Mouse (Mus musculus) liver, postnatal 0 days (tissue): ENCODE results near the gene Mycbp.

ENCODE experiments used
- CTCF ChIP-seq: sonication (generic); IDR thresholded peaks from 2 replicates; pipeline ENCODE4 v1.5.1; 2016; ENCODE audit warnings: antibody characterized with exemption, low read depth
- EP300 ChIP-seq: IDR thresholded peaks from 2 replicates; pipeline ENCODE4 v1.6.1; 2016; ENCODE audit warnings: antibody characterized with exemption, low read depth, mild to moderate bottlenecking

DNA sequence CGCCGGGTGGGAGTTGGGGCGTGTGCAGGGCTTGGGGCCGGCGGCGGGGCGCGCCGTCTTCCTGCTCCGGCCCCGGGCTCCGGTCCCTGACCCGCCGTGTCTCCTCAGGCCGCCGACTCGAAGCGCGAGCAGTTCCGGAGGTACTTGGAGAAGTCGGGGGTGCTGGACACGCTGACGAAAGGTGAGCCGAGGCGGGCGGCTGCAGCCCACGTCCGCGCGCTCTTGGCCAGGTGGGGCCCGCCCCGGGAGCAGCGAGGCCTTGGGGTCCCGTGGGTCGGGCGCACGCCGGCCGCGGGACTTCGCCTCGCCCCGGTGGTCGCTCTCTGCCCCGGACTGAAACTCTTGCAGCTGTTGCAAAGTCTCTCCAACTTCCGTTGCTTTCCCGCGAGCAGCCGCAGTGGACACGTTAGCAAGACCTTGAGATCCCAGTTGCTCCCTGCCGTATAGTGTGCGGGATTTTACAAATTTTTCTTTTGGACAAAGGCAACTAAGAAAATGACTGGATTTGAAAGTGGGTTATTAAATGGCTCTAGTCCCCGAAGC is 565 bp downstream of the Mycbp start:
- TF ChIP-seq CTCF (no peak), EP300 (no peak)
